Mouse (Mus musculus): ENCODE data around the gene 4930558K02Rik. TPM values are rescaled to one million over a fixed set of nuclear protein-coding genes. Genes with fewer than 3 reads are reported as not detected.
A peak's percentile ranks its signal among the peaks of the same experiment; 100 is the strongest.

4930558K02Rik gene
- total and polyA plus RNA-seq, 2 experiments, result not detected

DNA sequence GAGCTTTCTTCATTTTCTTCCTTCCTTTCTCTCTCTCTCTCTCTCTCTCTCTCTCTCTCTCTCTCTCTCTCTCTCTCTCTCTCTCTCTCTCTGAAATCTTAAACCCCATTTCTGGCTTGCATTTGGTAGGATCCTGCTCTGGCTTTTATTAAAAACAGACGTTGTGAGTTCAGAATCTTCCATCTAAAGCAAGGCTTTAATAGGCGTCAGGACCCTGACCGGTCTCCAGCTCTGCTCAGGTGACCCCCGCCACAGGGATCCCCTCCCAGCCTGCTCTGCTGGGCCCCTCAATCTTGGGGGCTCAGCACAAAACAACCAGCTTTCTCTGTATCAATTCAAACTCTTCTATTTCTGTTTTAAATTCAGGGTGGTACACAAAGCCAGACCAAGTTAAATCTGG lies 28.8 kb upstream of the 4930558K02Rik start:
- Histone ChIP-seq H3K36me3 (ENCODE audit: control insufficient read depth, insufficient read depth, low read length) (no peaks in the 10 kb centered on the region), H3K27ac (replicated peaks; ENCODE audit: insufficient read depth, low read depth, low read length) (no peak overlapping the region), H3K79me2 (ENCODE audit: control insufficient read depth, insufficient read depth, low read length) (no peaks in the 10 kb centered on the region), H3K4me3 (ENCODE audit: insufficient read depth, low read depth, low read length) (no peak overlapping the region), H3K9ac (ENCODE audit: low read depth, low read length) (no peak overlapping the region), H3K4me1 (ENCODE audit: control insufficient read depth, insufficient read depth, low read length) (peaks cover 2% of the 10 kb centered on the region; the same call in 1 of the 2 replicates), H3K27me3 (ENCODE audit: control insufficient read depth, insufficient read depth, low read length) (no peaks in the 10 kb centered on the region)
- DNase-seq (ENCODE audit: extremely low read depth, low read depth, low spot score), result no peak
- 85% methylated on average over 4 of the region's 4 CpGs for WGBS
- TF ChIP-seq POLR2A (IDR thresholded peaks at IDR 0.05; ENCODE audit: extremely low read depth, insufficient read depth, low read length) (no peak), CTCF (IDR thresholded peaks at IDR 0.05; ENCODE audit: low read depth, low read length) (no peak)

DNA sequence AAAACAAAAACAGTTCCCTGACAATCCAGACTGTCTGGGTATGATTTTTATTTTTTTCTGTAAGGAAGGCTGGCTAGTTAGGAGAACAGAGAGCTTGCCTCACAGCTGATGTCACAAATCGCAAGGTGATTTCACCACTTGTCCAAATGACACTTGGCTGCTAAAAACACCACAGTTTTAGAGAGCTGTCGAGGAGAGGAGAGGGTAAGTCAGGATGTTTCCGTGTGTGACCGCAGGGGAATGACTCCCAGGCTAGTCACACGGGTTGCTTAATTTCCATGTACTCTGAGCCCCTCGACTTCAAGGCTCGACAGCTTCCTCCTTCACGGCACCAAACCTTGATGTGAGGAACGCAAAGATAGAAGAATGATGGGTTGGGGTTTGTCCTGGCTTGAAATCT lies 26.7 kb upstream of the 4930558K02Rik start:
- no peak overlapping the region for H3K9ac ChIP-seq (ENCODE audit: low read depth, low read length)
- WGBS, result 88% methylated on average over 9 of the region's 9 CpGs
- peaks cover 2% of the 10 kb centered on the region; the same call in 1 of the 2 replicates for H3K4me1 ChIP-seq (ENCODE audit: control insufficient read depth, insufficient read depth, low read length)
- no peaks in the 10 kb centered on the region for H3K27me3 ChIP-seq (ENCODE audit: control insufficient read depth, insufficient read depth, low read length)
- H3K27ac ChIP-seq (replicated peaks; ENCODE audit: insufficient read depth, low read depth, low read length), result no peak overlapping the region
- DNase-seq (ENCODE audit: extremely low read depth, low read depth, low spot score), result no peak
- no peak overlapping the region for H3K4me3 ChIP-seq (ENCODE audit: insufficient read depth, low read depth, low read length)
- TF ChIP-seq CTCF (IDR thresholded peaks at IDR 0.05; ENCODE audit: low read depth, low read length) (no peak), POLR2A (IDR thresholded peaks at IDR 0.05; ENCODE audit: extremely low read depth, insufficient read depth, low read length) (no peak)
- H3K36me3 ChIP-seq (ENCODE audit: control insufficient read depth, insufficient read depth, low read length), result no peaks in the 10 kb centered on the region
- H3K79me2 ChIP-seq (ENCODE audit: control insufficient read depth, insufficient read depth, low read length), result no peaks in the 10 kb centered on the region

DNA sequence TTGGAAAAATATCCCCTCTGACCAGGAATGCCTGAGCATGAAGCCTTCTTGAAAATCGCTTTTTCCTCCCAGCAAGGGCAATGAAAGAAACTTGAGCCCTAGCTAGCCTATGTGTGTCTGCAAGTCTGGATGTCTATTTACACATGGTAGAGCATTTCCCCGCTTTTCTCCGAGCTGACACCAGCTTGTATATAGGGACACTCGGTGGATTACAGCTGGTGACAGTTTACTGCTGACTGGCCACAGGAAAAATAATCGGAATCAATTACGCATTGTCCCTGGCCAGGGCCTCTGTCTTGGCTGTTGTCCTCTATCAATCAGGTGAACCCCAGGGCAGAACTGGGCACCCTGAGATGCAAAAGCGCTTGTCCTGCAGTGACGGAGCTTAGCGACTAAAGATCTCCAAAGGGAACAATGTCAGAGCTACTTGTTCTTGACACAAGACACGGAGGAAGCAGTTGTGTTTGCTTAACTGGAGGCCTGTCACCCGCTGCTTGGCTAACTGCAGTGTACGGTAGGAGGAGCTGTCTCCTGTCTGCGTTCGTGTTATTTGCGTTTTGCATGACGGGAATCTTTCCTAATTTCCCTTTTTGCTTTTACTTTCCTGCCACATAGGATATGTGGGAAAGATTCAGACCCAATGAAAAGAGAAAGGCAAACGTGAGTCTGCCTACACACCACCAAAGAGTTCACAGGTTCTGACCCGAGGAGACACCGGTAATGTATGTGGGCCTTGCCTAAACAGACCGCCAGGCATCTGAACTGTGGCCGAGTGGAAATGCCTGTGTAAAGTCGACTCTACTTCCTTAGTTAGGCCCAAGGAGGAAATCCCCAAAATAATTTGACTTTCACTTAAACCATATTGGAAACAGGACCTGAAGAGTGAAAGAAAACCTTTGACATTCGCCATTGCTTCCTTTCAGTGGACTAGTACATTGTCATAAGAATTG lies 25.7 kb upstream of the 4930558K02Rik start:
- no peaks in the 10 kb centered on the region for H3K27me3 ChIP-seq (ENCODE audit: control insufficient read depth, insufficient read depth, low read length)
- peak overlapping the region; percentile 17; the same call in 1 of the 2 replicates for H3K27ac ChIP-seq (replicated peaks; ENCODE audit: insufficient read depth, low read depth, low read length)
- H3K4me3 ChIP-seq (ENCODE audit: insufficient read depth, low read depth, low read length), result peak overlapping the region; percentile 34
- H3K9ac ChIP-seq (ENCODE audit: low read depth, low read length), result peak overlapping the region; percentile 55
- no peaks in the 10 kb centered on the region for H3K79me2 ChIP-seq (ENCODE audit: control insufficient read depth, insufficient read depth, low read length)
- no peaks in the 10 kb centered on the region for H3K36me3 ChIP-seq (ENCODE audit: control insufficient read depth, insufficient read depth, low read length)
- DNase-seq (ENCODE audit: extremely low read depth, low read depth, low spot score), result peak; percentile 80
- peak; percentile 79 for TF ChIP-seq CTCF (IDR thresholded peaks at IDR 0.05; ENCODE audit: low read depth, low read length)
- TF ChIP-seq POLR2A (IDR thresholded peaks at IDR 0.05; ENCODE audit: extremely low read depth, insufficient read depth, low read length), result no peak
- peaks cover 2% of the 10 kb centered on the region; the same call in 1 of the 2 replicates for H3K4me1 ChIP-seq (ENCODE audit: control insufficient read depth, insufficient read depth, low read length)
- 19% methylated on average over 23 of the region's 23 CpGs for WGBS

DNA sequence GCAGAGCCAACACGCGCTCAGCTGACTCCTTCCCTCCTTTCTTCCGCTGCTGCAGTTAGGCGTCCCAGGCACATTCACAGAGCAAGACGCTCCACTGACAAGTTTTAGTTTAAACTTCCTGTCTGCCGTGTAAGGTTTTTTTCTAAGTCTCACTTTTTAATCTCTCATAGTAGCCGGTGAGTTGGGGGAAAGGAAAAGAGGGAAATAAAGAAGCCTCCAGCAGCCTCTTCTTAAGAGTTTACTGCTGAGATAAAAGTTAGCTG lies 25.0 kb upstream of the 4930558K02Rik start:
- 68% methylated on average over 7 of the region's 7 CpGs for WGBS
- Histone ChIP-seq H3K79me2 (ENCODE audit: control insufficient read depth, insufficient read depth, low read length) (no peaks in the 10 kb centered on the region), H3K27ac (replicated peaks; ENCODE audit: insufficient read depth, low read depth, low read length) (no peak overlapping the region), H3K27me3 (ENCODE audit: control insufficient read depth, insufficient read depth, low read length) (no peaks in the 10 kb centered on the region), H3K4me3 (ENCODE audit: insufficient read depth, low read depth, low read length) (no peak overlapping the region), H3K4me1 (ENCODE audit: control insufficient read depth, insufficient read depth, low read length) (peaks cover 4% of the 10 kb centered on the region; the same call in 1 of the 2 replicates), H3K36me3 (ENCODE audit: control insufficient read depth, insufficient read depth, low read length) (no peaks in the 10 kb centered on the region), H3K9ac (ENCODE audit: low read depth, low read length) (no peak overlapping the region)
- TF ChIP-seq CTCF (IDR thresholded peaks at IDR 0.05; ENCODE audit: low read depth, low read length) (no peak), POLR2A (IDR thresholded peaks at IDR 0.05; ENCODE audit: extremely low read depth, insufficient read depth, low read length) (no peak)
- no peak for DNase-seq (ENCODE audit: extremely low read depth, low read depth, low spot score)

DNA sequence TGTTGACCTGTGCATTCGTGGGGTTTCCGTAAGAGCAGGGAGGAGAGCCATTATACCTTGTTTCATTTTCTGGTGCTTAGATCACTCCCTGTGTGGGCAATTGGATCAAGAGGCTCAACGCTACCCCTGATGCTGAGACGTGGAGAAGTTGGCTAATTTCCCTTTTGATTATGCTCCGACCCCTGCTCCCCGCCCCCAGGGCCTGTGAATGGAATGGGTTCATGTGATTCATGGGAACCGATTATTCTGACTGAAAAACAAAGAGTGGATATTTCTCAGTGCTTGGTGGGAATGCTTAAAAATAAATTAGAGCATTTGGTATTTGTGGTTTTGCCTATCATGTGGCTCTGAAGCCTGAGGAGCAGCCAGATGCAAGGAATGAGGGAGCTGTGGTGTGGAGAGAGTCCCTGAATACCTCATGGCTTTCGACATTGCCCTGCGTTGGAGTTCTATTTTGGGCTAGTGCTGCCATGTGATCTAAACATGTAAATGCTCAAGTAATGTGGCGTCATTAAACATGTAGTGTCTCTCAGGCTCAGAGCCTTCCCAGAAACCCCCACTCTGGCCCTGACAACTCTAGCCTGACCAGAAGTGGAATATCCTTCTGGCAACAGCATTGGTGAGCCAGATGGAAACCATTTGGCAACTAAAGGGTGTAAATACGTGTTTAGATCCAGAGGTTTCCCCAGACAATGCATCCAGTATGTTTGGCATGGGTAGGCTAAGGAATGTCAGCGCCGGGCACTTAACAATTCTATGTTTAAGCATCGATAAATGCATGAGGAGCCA lies 24.5 kb upstream of the 4930558K02Rik start:
- peaks cover 4% of the 10 kb centered on the region; the same call in 1 of the 2 replicates for H3K4me1 ChIP-seq (ENCODE audit: control insufficient read depth, insufficient read depth, low read length)
- no peak overlapping the region for H3K9ac ChIP-seq (ENCODE audit: low read depth, low read length)
- no peaks in the 10 kb centered on the region for H3K36me3 ChIP-seq (ENCODE audit: control insufficient read depth, insufficient read depth, low read length)
- DNase-seq (ENCODE audit: extremely low read depth, low read depth, low spot score), result no peak
- H3K27ac ChIP-seq (replicated peaks; ENCODE audit: insufficient read depth, low read depth, low read length), result no peak overlapping the region
- no peaks in the 10 kb centered on the region for H3K27me3 ChIP-seq (ENCODE audit: control insufficient read depth, insufficient read depth, low read length)
- H3K79me2 ChIP-seq (ENCODE audit: control insufficient read depth, insufficient read depth, low read length), result no peaks in the 10 kb centered on the region
- WGBS, result 82% methylated on average over 14 of the region's 14 CpGs
- TF ChIP-seq CTCF (IDR thresholded peaks at IDR 0.05; ENCODE audit: low read depth, low read length) (no peak), POLR2A (IDR thresholded peaks at IDR 0.05; ENCODE audit: extremely low read depth, insufficient read depth, low read length) (no peak)
- no peak overlapping the region for H3K4me3 ChIP-seq (ENCODE audit: insufficient read depth, low read depth, low read length)

Measured in liver, adult 2 months (tissue).